Mouse (Mus musculus): Measurements from ENCODE around the gene Foxp1. TPM values are rescaled to one million over a fixed set of nuclear protein-coding genes. Genes with fewer than 3 reads are reported as not detected.

Foxp1 gene
- polyA plus RNA-seq, 2 experiments, result 7.9 to 10.6 TPM

GRCm38 (mm10) chr6:99051724-99052123 lies 470.8 kb downstream of the Foxp1 start:
- H3K9me3 ChIP-seq (ENCODE audit: control insufficient read depth, low read length), result no peaks in the 10 kb centered on the region
- no peak for TF ChIP-seq EP300 (IDR thresholded peaks at IDR 0.05; ENCODE audit: low read depth)
- no peak for TF ChIP-seq CTCF (IDR thresholded peaks at IDR 0.05; ENCODE audit: low read depth)
- DNase-seq (ENCODE audit: low read depth in 3 of 3, low spot score in 3 of 3), result no peak
- H3K4me1 ChIP-seq (replicated peaks; ENCODE audit: control insufficient read depth in 2 of 2, insufficient read depth in 2 of 2, low read length in 1 of 2), result no peaks in the 10 kb centered on the region
- H3K4me2 ChIP-seq (ENCODE audit: low read depth), result no peak overlapping the region
- H3K9ac ChIP-seq (replicated peaks), result no peak overlapping the region
- H3K36me3 ChIP-seq (replicated peaks; ENCODE audit: control insufficient read depth, insufficient read depth, low read depth), result no peaks in the 10 kb centered on the region
- H3K27me3 ChIP-seq (ENCODE audit: control insufficient read depth, insufficient read depth, low read length), result no peaks in the 10 kb centered on the region
- H3K27ac ChIP-seq, result no peak overlapping the region
- no peak for ATAC-seq (ENCODE audit: insufficient read depth)
- no peak overlapping the region for H3K4me3 ChIP-seq (ENCODE audit: insufficient read depth in 1 of 2, low read depth in 2 of 2, low read length in 2 of 2)

GRCm38 (mm10) chr6:99050288-99051006 lies 472.1 kb downstream of the Foxp1 start:
- no peaks in the 10 kb centered on the region for H3K27me3 ChIP-seq (ENCODE audit: control insufficient read depth, insufficient read depth, low read length)
- H3K4me3 ChIP-seq (ENCODE audit: insufficient read depth in 1 of 2, low read depth in 2 of 2, low read length in 2 of 2), result no peak overlapping the region
- H3K27ac ChIP-seq, result no peak overlapping the region
- WGBS (ENCODE audit: insufficient replicate concordance), result 64% methylated on average over 3 of the region's 3 CpGs
- ATAC-seq (ENCODE audit: insufficient read depth), result no peak
- no peak for DNase-seq (ENCODE audit: low read depth in 3 of 3, low spot score in 3 of 3)
- H3K36me3 ChIP-seq (replicated peaks; ENCODE audit: control insufficient read depth, insufficient read depth, low read depth), result no peaks in the 10 kb centered on the region
- H3K9me3 ChIP-seq (ENCODE audit: control insufficient read depth, low read length), result no peaks in the 10 kb centered on the region
- no peak overlapping the region for H3K9ac ChIP-seq (replicated peaks)
- H3K4me2 ChIP-seq (ENCODE audit: low read depth), result no peak overlapping the region
- TF ChIP-seq EP300 (IDR thresholded peaks at IDR 0.05; ENCODE audit: low read depth) (no peak), CTCF (IDR thresholded peaks at IDR 0.05; ENCODE audit: low read depth) (no peak)
- no peaks in the 10 kb centered on the region; a peak in 1 of 4 replicates for H3K4me1 ChIP-seq (replicated peaks; ENCODE audit: control insufficient read depth in 2 of 2, insufficient read depth in 2 of 2, low read length in 1 of 2)

- TF ChIP-seq EP300 (IDR thresholded peaks at IDR 0.05; ENCODE audit: low read depth) (no peak), CTCF (IDR thresholded peaks at IDR 0.05; ENCODE audit: low read depth) (no peak)
- Histone ChIP-seq H3K36me3 (replicated peaks; ENCODE audit: control insufficient read depth, insufficient read depth, low read depth) (no peaks in the 10 kb centered on the region), H3K4me1 (replicated peaks; ENCODE audit: control insufficient read depth in 2 of 2, insufficient read depth in 2 of 2, low read length in 1 of 2) (no peaks in the 10 kb centered on the region; a peak in 1 of 4 replicates), H3K9ac (replicated peaks) (no peak overlapping the region), H3K4me3 (ENCODE audit: insufficient read depth in 1 of 2, low read depth in 2 of 2, low read length in 2 of 2) (no peak overlapping the region), H3K27me3 (ENCODE audit: control insufficient read depth, insufficient read depth, low read length) (no peaks in the 10 kb centered on the region), H3K4me2 (ENCODE audit: low read depth) (no peak overlapping the region), H3K9me3 (ENCODE audit: control insufficient read depth, low read length) (no peaks in the 10 kb centered on the region), H3K27ac (no peak overlapping the region)
- DNase-seq (ENCODE audit: low read depth in 3 of 3, low spot score in 3 of 3) (no peak), ATAC-seq (ENCODE audit: insufficient read depth) (no peak)
- WGBS (ENCODE audit: insufficient replicate concordance), result 59% methylated on average over 5 of the region's 5 CpGs
Observed at GRCm38 (mm10) chr6:99047322-99047721, 475.2 kb downstream of the Foxp1 start.

- no peak for TF ChIP-seq CTCF (IDR thresholded peaks at IDR 0.05; ENCODE audit: low read depth)
- TF ChIP-seq EP300 (IDR thresholded peaks at IDR 0.05; ENCODE audit: low read depth), result no peak
- H3K4me3 ChIP-seq (ENCODE audit: insufficient read depth in 1 of 2, low read depth in 2 of 2, low read length in 2 of 2), result no peak overlapping the region
- no peak overlapping the region for H3K4me2 ChIP-seq (ENCODE audit: low read depth)
- no peak overlapping the region for H3K27ac ChIP-seq
- no peak overlapping the region for H3K9ac ChIP-seq (replicated peaks)
- H3K4me1 ChIP-seq (replicated peaks; ENCODE audit: control insufficient read depth in 2 of 2, insufficient read depth in 2 of 2, low read length in 1 of 2), result no peaks in the 10 kb centered on the region; a peak in 1 of 4 replicates
- H3K9me3 ChIP-seq (ENCODE audit: control insufficient read depth, low read length), result no peaks in the 10 kb centered on the region
- 61% methylated on average over 5 of the region's 5 CpGs for WGBS (ENCODE audit: insufficient replicate concordance)
- H3K27me3 ChIP-seq (ENCODE audit: control insufficient read depth, insufficient read depth, low read length), result no peaks in the 10 kb centered on the region
- H3K36me3 ChIP-seq (replicated peaks; ENCODE audit: control insufficient read depth, insufficient read depth, low read depth), result no peaks in the 10 kb centered on the region
- ATAC-seq (ENCODE audit: insufficient read depth) (no peak), DNase-seq (ENCODE audit: low read depth in 3 of 3, low spot score in 3 of 3) (no peak)
Observed at GRCm38 (mm10) chr6:99045845-99046788, 476.4 kb downstream of the Foxp1 start.
